Mouse (Mus musculus) embryonic facial prominence, embryonic 11.5 days (tissue): Measurements from ENCODE around the gene Olfr600. TPM values are rescaled to one million over a fixed set of nuclear protein-coding genes. Genes with fewer than 3 reads are reported as not detected.
"Not testable (repeated sequence)": the region's sequence is repeated elsewhere in the genome, so short reads cannot be mapped to it uniquely, and the experiment has no call there.

Experiments
- ATAC-seq: fragments of 200-750 bp; cut with Nextera tagmentation; replicated peaks from 2 replicates; pipeline ENCODE4 v1.8.0; 2017; ENCODE audit warnings: low read depth; ENCODE audit not compliant: insufficient number of reproducible peaks, low FRiP score, low TSS enrichment
- DNase-seq: peaks from one replicate; pipeline ENCODE4 v3.0.0-alpha.2; 2015; ENCODE audit warnings: low spot score
- H3K27ac ChIP-seq: fragments of 300-500 bp; sonication (generic); replicated peaks from 2 replicates; pipeline ENCODE4 v1.5.1; 2014; ENCODE audit warnings: mild to moderate bottlenecking, low read depth, low read length, control low read depth
- H3K27me3 ChIP-seq: fragments of 300-500 bp; sonication (generic); 2 replicates; pipeline ENCODE4 v1.6.1; 2014; ENCODE audit warnings: mild to moderate bottlenecking, low read length, moderate library complexity, mixed read lengths; ENCODE audit not compliant: control insufficient read depth, insufficient read depth
- H3K36me3 ChIP-seq: fragments of 300-500 bp; sonication (generic); replicated peaks from 2 replicates; pipeline ENCODE4 v1.6.1; 2014; ENCODE audit warnings: low read depth, mild to moderate bottlenecking, low read length, moderate library complexity, mixed read lengths; ENCODE audit not compliant: control insufficient read depth, insufficient read depth
- H3K4me1 ChIP-seq: fragments of 300-500 bp; sonication (generic); 2 replicates; pipeline ENCODE4 v1.6.1; 2014; ENCODE audit warnings: low read length, mixed read lengths; ENCODE audit not compliant: control insufficient read depth, insufficient read depth
- H3K4me2 ChIP-seq: fragments of 300-500 bp; sonication (generic); 2 replicates; pipeline ENCODE4 v1.6.1; 2014; ENCODE audit warnings: low read depth, mild to moderate bottlenecking, control low read depth, low read length, moderate library complexity
- H3K4me3 ChIP-seq: fragments of 300-500 bp; sonication (generic); 2 replicates; pipeline ENCODE4 v1.5.1; 2014; ENCODE audit warnings: low read depth, low read length, control low read depth
- H3K9ac ChIP-seq: fragments of 300-500 bp; sonication (generic); replicated peaks from 2 replicates; pipeline ENCODE4 v1.6.1; 2014; ENCODE audit warnings: mild to moderate bottlenecking, control low read depth, low read length
- H3K9me3 ChIP-seq: fragments of 300-500 bp; sonication (generic); replicated peaks from 2 replicates; pipeline ENCODE4 v1.6.1; 2016; ENCODE audit warnings: mild to moderate bottlenecking, low read length, inconsistent platforms, mixed read lengths; ENCODE audit not compliant: control insufficient read depth
- WGBS: fragments of 180-500 bp; shearing (Covaris S2); extraction: QIAGEN DNeasy Blood & Tissue Kit; methylation state at CpG from one replicate; pipeline ENCODE4 v1.1.7; 2014; 5-methylcytosine and 5-hydroxymethylcytosine counted together
- polyA plus RNA-seq: library from polyadenylated mRNA; unstranded; fragments of >200 nt; fragmentation: Nextera tagmentation; extraction: Ambion mirVana; gene quantifications from 2 replicates; pipeline ENCODE4 v1.2.1, GENCODE M21; 2014

Olfr600 gene
- polyA plus RNA-seq, 1 experiment from 2014 or later: not detected

GRCm38 (mm10) chr7:103305348-103305747, 44.1 kb downstream of the Olfr600 start, which contains the start of gene Olfr596:
Olfr596 (plus strand) TSS chr7:103305648.
- 92% methylated on average over 2 of the region's 2 CpGs for WGBS
- not testable (repeated sequence) for H3K4me2 ChIP-seq, H3K27ac ChIP-seq, H3K9ac ChIP-seq, H3K36me3 ChIP-seq, H3K27me3 ChIP-seq, H3K4me3 ChIP-seq, ATAC-seq, H3K9me3 ChIP-seq, DNase-seq, H3K4me1 ChIP-seq

Other genes starting within 250 kb of the Olfr600 start
- gene Olfr586, start 224.0 kb downstream of the Olfr600 start, polyA plus RNA-seq: not detected in 2 replicates
- gene Olfr588-ps1, start 208.8 kb downstream of the Olfr600 start, polyA plus RNA-seq: not detected in 2 replicates
- gene Olfr589, start 193.3 kb downstream of the Olfr600 start, polyA plus RNA-seq: not detected in 2 replicates
- not detected in 2 replicates for gene Olfr591, start 171.3 kb downstream of the Olfr600 start, polyA plus RNA-seq
- gene Olfr592, start 164.9 kb downstream of the Olfr600 start, polyA plus RNA-seq: not detected in 2 replicates
- gene Olfr593, start 137.8 kb downstream of the Olfr600 start, polyA plus RNA-seq: not detected in 2 replicates
- gene Olfr594, start 132.7 kb downstream of the Olfr600 start, polyA plus RNA-seq: not detected in 2 replicates
- gene Usp17ld, start 97.2 kb downstream of the Olfr600 start, polyA plus RNA-seq: not detected in 2 replicates
- gene Olfr596, start 44.0 kb downstream of the Olfr600 start, polyA plus RNA-seq: not detected in 2 replicates
- gene Olfr597, start 33.4 kb downstream of the Olfr600 start, polyA plus RNA-seq: not detected in 2 replicates
- gene Olfr598, start 26.1 kb downstream of the Olfr600 start, polyA plus RNA-seq: not detected in 2 replicates
- not detected in 2 replicates for gene Olfr599, start 13.8 kb downstream of the Olfr600 start, polyA plus RNA-seq
- gene Olfr601, start 13.0 kb upstream of the Olfr600 start, polyA plus RNA-seq: not detected in 2 replicates
- not detected in 2 replicates for gene Olfr603, start 36.5 kb upstream of the Olfr600 start, polyA plus RNA-seq
- not detected in 2 replicates for gene Usp17lc, start 65.4 kb upstream of the Olfr600 start, polyA plus RNA-seq
- not detected in 2 replicates for gene Olfr605, start 95.8 kb upstream of the Olfr600 start, polyA plus RNA-seq
- gene Olfr606, start 99.4 kb upstream of the Olfr600 start, polyA plus RNA-seq: not detected in 2 replicates
- gene Olfr607, start 114.5 kb upstream of the Olfr600 start, polyA plus RNA-seq: not detected in 2 replicates
- gene Olfr608, start 120.2 kb upstream of the Olfr600 start, polyA plus RNA-seq: not detected in 2 replicates
- not detected in 2 replicates for gene Olfr609, start 148.4 kb upstream of the Olfr600 start, polyA plus RNA-seq
- gene Olfr610, start 162.5 kb upstream of the Olfr600 start, polyA plus RNA-seq: not detected in 2 replicates
- not detected in 2 replicates for gene Olfr611, start 171.2 kb upstream of the Olfr600 start, polyA plus RNA-seq
- not detected in 2 replicates for gene Olfr612, start 193.0 kb upstream of the Olfr600 start, polyA plus RNA-seq
- not detected in 2 replicates for gene Olfr613, start 198.4 kb upstream of the Olfr600 start, polyA plus RNA-seq
- gene Olfr615, start 206.4 kb upstream of the Olfr600 start, polyA plus RNA-seq: not detected in 2 replicates
- not detected in 2 replicates for gene Olfr616, start 219.5 kb upstream of the Olfr600 start, polyA plus RNA-seq
- gene Olfr617, start 223.4 kb upstream of the Olfr600 start, polyA plus RNA-seq: not detected in 2 replicates
- gene Olfr618, start 240.4 kb upstream of the Olfr600 start, polyA plus RNA-seq: not detected in 2 replicates